Mouse (Mus musculus) megakaryocyte, embryonic 14.5 days (primary cell): Measurements from ENCODE around the gene Cd164.

Experiments used
- FLI1 ChIP-seq: IDR thresholded peaks from 2 replicates; pipeline ENCODE4 v1.6.1; 2012; ENCODE audit warnings: low read length, inconsistent platforms, mixed read lengths
- GATA1 ChIP-seq: IDR thresholded peaks from 3 replicates; pipeline ENCODE4 v1.6.1; 2012; ENCODE audit warnings: mixed read lengths, low read length, inconsistent platforms, borderline replicate concordance

DNA sequence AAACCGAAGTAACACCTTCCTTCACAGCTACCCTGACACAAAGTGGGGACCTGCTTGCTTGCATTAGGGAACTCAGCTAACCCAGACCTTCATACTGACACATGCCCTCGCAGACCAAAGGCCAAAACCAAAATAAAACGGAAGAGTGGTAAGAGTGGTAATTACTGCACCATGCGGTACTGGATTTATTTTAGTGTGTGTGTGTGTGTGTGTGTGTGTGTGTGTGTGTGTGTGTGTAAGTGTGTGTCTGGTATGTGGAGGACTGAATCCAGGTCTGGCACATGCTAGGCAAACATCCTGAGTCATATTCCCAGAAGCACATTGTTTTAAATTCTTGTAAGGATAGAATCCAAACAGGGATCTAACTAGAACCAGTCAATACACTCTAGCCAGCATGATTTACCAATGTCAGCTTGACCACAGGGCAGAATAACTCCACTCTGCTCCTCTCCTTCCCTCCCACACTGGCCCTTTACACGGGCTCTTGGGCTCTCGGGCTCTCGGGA is 57.2 kb downstream of the Cd164 start:
- TF ChIP-seq GATA1 (no peak), FLI1 (no peak)
